Mouse (Mus musculus): ENCODE data around the gene Hes7. TPM values are rescaled to one million over a fixed set of nuclear protein-coding genes. Genes with fewer than 3 reads are reported as not detected.
A peak's percentile ranks its signal among the peaks of the same experiment; 100 is the strongest.

Gene Hes7
- polyA plus RNA-seq, 1 experiment from 2014 or later: 0.89 TPM

DNA sequence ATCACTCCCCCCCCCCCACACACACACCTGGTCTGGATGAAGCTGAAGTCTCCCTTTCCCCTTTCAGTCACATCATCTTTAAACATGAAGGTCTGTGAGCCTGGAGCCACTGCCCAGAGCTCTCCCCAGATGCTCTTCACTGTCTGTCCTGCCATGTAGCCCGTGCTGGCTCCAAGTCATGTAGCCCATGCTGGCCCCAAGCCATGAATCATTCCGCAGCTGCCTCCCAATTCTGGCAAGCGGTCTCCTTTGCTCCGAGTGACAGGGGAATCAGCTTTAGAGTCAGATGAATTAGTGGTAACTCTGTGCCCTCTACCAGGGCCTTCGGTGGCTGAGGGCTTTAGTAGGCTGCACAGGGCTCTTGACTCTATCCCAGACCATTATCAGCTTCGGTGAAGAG lies 29.5 kb downstream of the Hes7 start:
- no peak overlapping the region for H3K4me2 ChIP-seq
- ATAC-seq (replicated peaks): no peak
- H3K4me1 ChIP-seq: peaks cover 3% of the 10 kb centered on the region; the same call in 1 of the 2 replicates
- no peak overlapping the region for H3K4me3 ChIP-seq
- H3K27me3 ChIP-seq (replicated peaks): peaks cover 3% of the 10 kb centered on the region
- no peaks in the 10 kb centered on the region for H3K36me3 ChIP-seq (replicated peaks)
- no peak overlapping the region for H3K9ac ChIP-seq
- no peaks in the 10 kb centered on the region for H3K9me3 ChIP-seq
- H3K27ac ChIP-seq: no peak overlapping the region
- WGBS: 74% methylated on average over 6 of the region's 6 CpGs

DNA sequence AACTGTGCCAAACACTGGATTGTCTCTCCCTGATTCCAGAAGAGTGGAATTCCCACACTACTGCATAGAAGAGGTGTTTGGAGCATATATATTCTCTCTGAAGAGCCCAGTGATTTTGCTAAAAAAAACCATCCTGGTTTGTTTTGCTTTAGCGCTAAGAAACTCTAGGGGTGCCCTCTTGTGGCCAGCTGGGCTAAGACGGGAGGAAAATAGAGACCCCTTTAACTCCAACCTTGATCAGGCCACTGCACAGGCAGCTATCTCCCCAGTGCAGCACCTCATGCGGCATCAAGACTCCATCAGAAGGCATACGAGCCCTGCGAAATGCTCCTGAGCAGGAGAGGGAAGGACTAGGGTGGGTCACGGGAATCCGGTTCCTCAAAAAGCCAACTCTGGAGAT lies 30.2 kb downstream of the Hes7 start:
- no peak for ATAC-seq (replicated peaks)
- H3K27me3 ChIP-seq (replicated peaks): peaks cover 4% of the 10 kb centered on the region
- no peaks in the 10 kb centered on the region for H3K36me3 ChIP-seq (replicated peaks)
- WGBS: 10% methylated on average over 7 of the region's 7 CpGs
- no peak overlapping the region for H3K4me3 ChIP-seq
- no peak overlapping the region for H3K27ac ChIP-seq
- peaks cover 3% of the 10 kb centered on the region; the same call in 1 of the 2 replicates for H3K4me1 ChIP-seq
- no peak overlapping the region; the same call in 1 of the 2 replicates for H3K9ac ChIP-seq
- no peaks in the 10 kb centered on the region for H3K9me3 ChIP-seq
- peak overlapping the region; percentile 35 for H3K4me2 ChIP-seq

- Histone ChIP-seq H3K27me3 (replicated peaks) (peaks cover 7% of the 10 kb centered on the region), H3K9me3 (no peaks in the 10 kb centered on the region), H3K4me1 (peaks cover 3% of the 10 kb centered on the region; the same call in 1 of the 2 replicates), H3K4me3 (no peak overlapping the region), H3K9ac (no peak overlapping the region), H3K4me2 (peak overlapping the region; percentile 35), H3K36me3 (replicated peaks) (no peaks in the 10 kb centered on the region), H3K27ac (no peak overlapping the region)
- 70% methylated on average over 6 of the region's 6 CpGs for WGBS
- no peak for ATAC-seq (replicated peaks)
Observed at GRCm38 (mm10) chr11:69151004-69151403, 30.8 kb downstream of the Hes7 start.

DNA sequence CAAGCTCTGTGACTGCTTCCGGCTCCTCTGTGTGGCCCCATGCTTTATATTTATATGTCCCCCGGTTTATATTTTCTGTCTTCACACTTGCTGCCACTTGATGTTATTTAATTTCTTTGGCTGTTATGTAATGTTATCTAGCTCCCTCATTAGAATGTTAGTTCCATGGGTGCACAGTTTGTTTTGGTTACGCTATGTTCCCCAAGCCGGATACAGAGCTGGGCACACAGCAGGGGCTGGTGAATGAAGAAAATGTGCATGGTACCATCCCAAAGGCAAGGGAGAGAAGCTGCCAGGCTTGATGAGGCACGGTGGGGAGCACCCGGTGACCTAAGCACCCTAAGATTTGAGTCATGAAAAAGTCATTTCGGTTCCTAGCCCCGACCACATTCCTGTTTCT lies 33.6 kb downstream of the Hes7 start:
- Histone ChIP-seq H3K4me1 (peaks cover 13% of the 10 kb centered on the region), H3K9me3 (no peaks in the 10 kb centered on the region), H3K9ac (no peak overlapping the region), H3K36me3 (replicated peaks) (no peaks in the 10 kb centered on the region), H3K4me2 (no peak overlapping the region), H3K27me3 (replicated peaks) (peaks cover 25% of the 10 kb centered on the region), H3K4me3 (no peak overlapping the region), H3K27ac (no peak overlapping the region)
- 82% methylated on average over 8 of the region's 8 CpGs for WGBS
- ATAC-seq (replicated peaks): no peak

- Histone ChIP-seq H3K9me3 (no peaks in the 10 kb centered on the region), H3K36me3 (replicated peaks) (no peaks in the 10 kb centered on the region), H3K27ac (no peak overlapping the region), H3K4me2 (no peak overlapping the region), H3K9ac (no peak overlapping the region), H3K4me3 (no peak overlapping the region), H3K27me3 (replicated peaks) (peaks cover 25% of the 10 kb centered on the region), H3K4me1 (peaks cover 13% of the 10 kb centered on the region)
- no peak for ATAC-seq (replicated peaks)
- WGBS: 72% methylated on average over 1 of the region's 1 CpGs
Observed at GRCm38 (mm10) chr11:69155351-69155750, 35.1 kb downstream of the Hes7 start.

DNA sequence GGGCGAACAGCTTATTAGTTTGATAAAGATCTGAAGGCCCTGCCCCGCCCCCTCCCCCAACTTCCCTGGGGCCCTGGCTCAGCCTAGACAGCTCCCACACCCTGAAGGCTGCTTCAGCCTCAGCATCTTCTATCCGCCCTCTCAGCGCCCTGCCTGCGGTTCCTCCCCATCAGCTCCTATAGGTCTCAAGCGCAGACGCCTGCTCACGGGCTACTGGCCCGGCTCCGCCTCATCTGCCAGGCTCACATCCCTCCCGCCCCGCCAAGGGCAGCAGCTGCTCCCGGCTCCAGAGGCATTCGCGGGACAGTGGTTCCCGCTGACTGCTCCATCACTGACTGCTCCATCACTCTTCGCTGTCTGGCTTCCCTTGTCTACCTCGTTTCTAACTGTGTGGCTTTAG lies 36.6 kb downstream of the Hes7 start, which contains the start of gene Alox12b:
Gene Alox12b (plus strand): TSS at position 190 of the 400 bp plus-strand sequence.
- H3K4me3 ChIP-seq: peak within 1 kb of the TSS; percentile 26
- H3K4me2 ChIP-seq: peak within 1 kb of the TSS; percentile 53
- no peaks in the 10 kb centered on the region for H3K9me3 ChIP-seq
- H3K36me3 ChIP-seq (replicated peaks): no peaks in the 10 kb centered on the region
- peaks cover 10% of the 10 kb centered on the region for H3K4me1 ChIP-seq
- H3K27me3 ChIP-seq (replicated peaks): peaks cover 25% of the 10 kb centered on the region
- WGBS: 2% methylated on average over 18 of the region's 18 CpGs
- no peak for ATAC-seq (replicated peaks)
- H3K27ac ChIP-seq: no peak within 1 kb of the TSS
- peak within 1 kb of the TSS; percentile 38 for H3K9ac ChIP-seq

DNA sequence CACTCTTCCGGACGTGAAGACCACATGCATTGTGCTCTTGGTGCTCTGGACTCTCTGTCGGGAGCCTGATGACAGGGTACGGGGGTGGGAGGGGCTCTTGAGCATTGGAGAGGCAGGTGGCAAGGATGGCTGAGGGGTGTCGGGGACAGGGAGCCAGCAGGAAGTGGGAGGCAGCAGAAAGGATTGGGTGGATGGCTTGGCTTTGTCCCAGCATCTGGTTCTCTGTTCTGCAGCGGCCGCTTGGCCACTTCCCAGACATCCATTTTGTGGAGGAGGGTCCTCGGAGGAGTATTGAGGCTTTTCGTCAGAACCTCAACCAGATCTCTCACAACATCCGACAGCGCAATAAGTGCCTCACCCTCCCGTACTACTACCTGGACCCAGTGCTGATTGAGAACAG lies 49.1 kb downstream of the Hes7 start:
- Histone ChIP-seq H3K27ac (no peak overlapping the region), H3K9me3 (no peaks in the 10 kb centered on the region), H3K9ac (no peak overlapping the region), H3K4me2 (no peak overlapping the region), H3K27me3 (replicated peaks) (no peaks in the 10 kb centered on the region), H3K4me3 (no peak overlapping the region), H3K36me3 (replicated peaks) (no peaks in the 10 kb centered on the region), H3K4me1 (no peaks in the 10 kb centered on the region)
- ATAC-seq (replicated peaks): no peak
- 88% methylated on average over 12 of the region's 12 CpGs for WGBS

DNA sequence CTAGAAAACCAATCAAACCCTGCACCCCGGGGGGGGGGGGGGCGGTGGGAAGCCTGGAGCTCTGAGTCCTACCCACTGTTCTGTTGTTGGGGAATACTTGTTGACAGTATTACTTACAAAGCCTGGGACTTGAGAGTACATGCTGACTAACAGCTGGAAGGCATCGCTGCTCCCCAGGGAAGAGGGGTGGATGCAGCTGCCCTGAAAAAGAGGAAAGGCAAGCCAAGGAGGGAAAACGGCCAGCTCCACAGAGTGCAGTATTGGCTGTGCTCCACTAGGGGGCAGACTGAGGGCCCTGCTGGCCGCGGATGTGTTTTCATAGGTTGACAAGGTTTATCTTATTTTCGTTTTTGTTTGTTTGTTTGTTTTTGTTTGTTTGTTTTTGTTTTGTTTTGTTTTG lies 51.4 kb downstream of the Hes7 start:
- H3K27me3 ChIP-seq (replicated peaks): no peaks in the 10 kb centered on the region
- H3K4me3 ChIP-seq: no peak overlapping the region
- WGBS: 24% methylated on average over 7 of the region's 7 CpGs
- H3K36me3 ChIP-seq (replicated peaks): no peaks in the 10 kb centered on the region
- no peak for ATAC-seq (replicated peaks)
- H3K9ac ChIP-seq: no peak overlapping the region
- H3K4me1 ChIP-seq: no peaks in the 10 kb centered on the region
- no peak overlapping the region for H3K4me2 ChIP-seq
- H3K9me3 ChIP-seq: no peaks in the 10 kb centered on the region
- no peak overlapping the region for H3K27ac ChIP-seq

DNA sequence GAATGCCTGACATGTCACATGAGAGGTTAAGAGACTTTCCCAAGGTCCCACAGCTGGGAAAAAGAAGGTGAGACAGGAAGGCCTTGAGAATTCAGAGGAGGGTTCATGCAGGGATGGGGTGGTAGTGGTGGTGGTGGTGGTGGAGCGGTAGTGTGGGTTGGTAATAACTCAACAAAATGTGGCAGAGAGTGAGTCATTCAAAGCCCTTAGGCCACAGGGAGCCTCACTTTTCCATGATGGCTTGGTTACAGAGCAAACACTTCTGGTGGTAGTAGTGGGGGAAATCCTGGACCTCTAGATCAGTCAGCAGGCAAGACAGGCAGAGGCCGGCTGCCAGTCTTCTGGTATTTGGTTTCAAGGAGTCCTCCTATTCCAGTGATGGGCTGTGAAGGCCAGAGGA lies 52.4 kb downstream of the Hes7 start:
- H3K9ac ChIP-seq: no peak overlapping the region
- 97% methylated on average over 2 of the region's 2 CpGs for WGBS
- no peaks in the 10 kb centered on the region for H3K36me3 ChIP-seq (replicated peaks)
- no peak overlapping the region for H3K4me3 ChIP-seq
- no peaks in the 10 kb centered on the region for H3K9me3 ChIP-seq
- no peaks in the 10 kb centered on the region for H3K27me3 ChIP-seq (replicated peaks)
- no peak for ATAC-seq (replicated peaks)
- no peak overlapping the region for H3K4me2 ChIP-seq
- H3K4me1 ChIP-seq: no peaks in the 10 kb centered on the region
- no peak overlapping the region for H3K27ac ChIP-seq

Other genes starting within 250 kb of the Hes7 start
- gene Ndel1, start 248.5 kb upstream of the Hes7 start, polyA plus RNA-seq (2015; fragmentation: Nextera tagmentation; extraction: Ambion mirVana): 105 and 108 TPM in 2 replicates
- gene Rnf222, start 231.9 kb upstream of the Hes7 start, polyA plus RNA-seq (2015; fragmentation: Nextera tagmentation; extraction: Ambion mirVana): not detected in 2 replicates
- gene Rpl26, start 218.8 kb upstream of the Hes7 start, polyA plus RNA-seq (2015; fragmentation: Nextera tagmentation; extraction: Ambion mirVana): 529 and 538 TPM in 2 replicates
- 0.60 and 0.84 TPM in 2 replicates for gene Odf4, start 193.3 kb upstream of the Hes7 start, polyA plus RNA-seq (2015; fragmentation: Nextera tagmentation; extraction: Ambion mirVana)
- 24.2 and 28.7 TPM in 2 replicates for gene Arhgef15, start 162.9 kb upstream of the Hes7 start, polyA plus RNA-seq (2015; fragmentation: Nextera tagmentation; extraction: Ambion mirVana)
- 1.3 and 1.6 TPM in 2 replicates for gene Slc25a35, start 152.3 kb upstream of the Hes7 start, polyA plus RNA-seq (2015; fragmentation: Nextera tagmentation; extraction: Ambion mirVana)
- 22.0 and 22.7 TPM in 2 replicates for gene Rangrf, start 145.2 kb upstream of the Hes7 start, polyA plus RNA-seq (2015; fragmentation: Nextera tagmentation; extraction: Ambion mirVana)
- gene Pfas, start 111.9 kb upstream of the Hes7 start, polyA plus RNA-seq (2015; fragmentation: Nextera tagmentation; extraction: Ambion mirVana): 16.9 and 18.7 TPM in 2 replicates
- gene Ctc1, start 104.5 kb upstream of the Hes7 start, polyA plus RNA-seq (2015; fragmentation: Nextera tagmentation; extraction: Ambion mirVana): 67.0 and 73.5 TPM in 2 replicates
- 17.7 and 23.9 TPM in 2 replicates for gene Aurkb, start 74.8 kb upstream of the Hes7 start, polyA plus RNA-seq (2015; fragmentation: Nextera tagmentation; extraction: Ambion mirVana)
- gene Borcs6, start 60.7 kb upstream of the Hes7 start, polyA plus RNA-seq (2015; fragmentation: Nextera tagmentation; extraction: Ambion mirVana): 20.5 and 21.2 TPM in 2 replicates
- gene Tmem107, start 49.6 kb upstream of the Hes7 start, polyA plus RNA-seq (2015; fragmentation: Nextera tagmentation; extraction: Ambion mirVana): 33.5 and 37.7 TPM in 2 replicates
- gene Vamp2, start 31.9 kb upstream of the Hes7 start, polyA plus RNA-seq (2015; fragmentation: Nextera tagmentation; extraction: Ambion mirVana): 319 and 333 TPM in 2 replicates
- 11.3 and 12.3 TPM in 2 replicates for gene Per1, start 25.2 kb upstream of the Hes7 start, polyA plus RNA-seq (2015; fragmentation: Nextera tagmentation; extraction: Ambion mirVana)
- gene 9130213A22Rik, start 2.2 kb downstream of the Hes7 start, polyA plus RNA-seq (2015; fragmentation: Nextera tagmentation; extraction: Ambion mirVana): 0.24 and 0.27 TPM in 2 replicates
- 6.3 and 8.0 TPM in 2 replicates for gene Aloxe3, start 5.5 kb downstream of the Hes7 start, polyA plus RNA-seq (2015; fragmentation: Nextera tagmentation; extraction: Ambion mirVana)
- 0.28 and 0.41 TPM in 2 replicates for gene Alox12b, start 36.6 kb downstream of the Hes7 start, polyA plus RNA-seq (2015; fragmentation: Nextera tagmentation; extraction: Ambion mirVana)
- 0.25 and 0.87 TPM in 2 replicates for gene Alox8, start 77.4 kb downstream of the Hes7 start, polyA plus RNA-seq (2015; fragmentation: Nextera tagmentation; extraction: Ambion mirVana)
- 0.75 and 0.92 TPM in 2 replicates for gene Gucy2e, start 116.6 kb downstream of the Hes7 start, polyA plus RNA-seq (2015; fragmentation: Nextera tagmentation; extraction: Ambion mirVana)
- 22.1 and 22.2 TPM in 2 replicates for gene Cntrob, start 203.4 kb downstream of the Hes7 start, polyA plus RNA-seq (2015; fragmentation: Nextera tagmentation; extraction: Ambion mirVana)
- 182 and 184 TPM in 2 replicates for gene Trappc1, start 203.6 kb downstream of the Hes7 start, polyA plus RNA-seq (2015; fragmentation: Nextera tagmentation; extraction: Ambion mirVana)
- 4.1 and 4.9 TPM in 2 replicates for gene Kcnab3, start 205.9 kb downstream of the Hes7 start, polyA plus RNA-seq (2015; fragmentation: Nextera tagmentation; extraction: Ambion mirVana)
- gene Rnf227, start 220.1 kb downstream of the Hes7 start, polyA plus RNA-seq (2015; fragmentation: Nextera tagmentation; extraction: Ambion mirVana): 278 and 308 TPM in 2 replicates
- 98.2 and 102 TPM in 2 replicates for gene Chd3, start 249.0 kb downstream of the Hes7 start, polyA plus RNA-seq (2015; fragmentation: Nextera tagmentation; extraction: Ambion mirVana)

Measured in midbrain, embryonic 15.5 days (tissue).